Mouse (Mus musculus): ENCODE data around the gene Ptch2. TPM values are rescaled to one million over a fixed set of nuclear protein-coding genes. Genes with fewer than 3 reads are reported as not detected.

Gene Ptch2
- polyA plus RNA-seq, 1 experiment from 2014 or later, result 7.4 TPM

- Histone ChIP-seq H3K27me3 (no peaks in the 10 kb centered on the region), H3K4me3 (no peak overlapping the region), H3K4me1 (replicated peaks) (peaks cover 17% of the 10 kb centered on the region), H3K27ac (replicated peaks) (no peak overlapping the region), H3K9ac (no peak overlapping the region), H3K36me3 (peaks cover 57% of the 10 kb centered on the region), H3K9me3 (no peaks in the 10 kb centered on the region), H3K4me2 (no peak overlapping the region)
- ATAC-seq (ENCODE audit: low read depth), result no peak
- 72% methylated on average over 24 of the region's 24 CpGs for WGBS
These were observed 52.9 kb downstream of the Ptch2 start for GRCm38 (mm10) chr4:117148815-117149214.

- Histone ChIP-seq H3K27ac (replicated peaks) (no peak overlapping the region), H3K36me3 (peaks cover 64% of the 10 kb centered on the region), H3K4me1 (replicated peaks) (peaks cover 24% of the 10 kb centered on the region), H3K9me3 (no peaks in the 10 kb centered on the region), H3K27me3 (no peaks in the 10 kb centered on the region), H3K9ac (no peak overlapping the region), H3K4me3 (no peak overlapping the region), H3K4me2 (no peak overlapping the region)
- no peak for ATAC-seq (ENCODE audit: low read depth)
- WGBS, result 82% methylated on average over 6 of the region's 6 CpGs
These were observed 53.7 kb downstream of the Ptch2 start for GRCm38 (mm10) chr4:117149291-117150211.

GRCm38 (mm10) chr4:117150212-117150733 is 54.4 kb downstream of the Ptch2 start:
- Histone ChIP-seq H3K27me3 (no peaks in the 10 kb centered on the region), H3K4me2 (no peak overlapping the region), H3K4me1 (replicated peaks) (peaks cover 31% of the 10 kb centered on the region), H3K9me3 (no peaks in the 10 kb centered on the region), H3K9ac (no peak overlapping the region), H3K36me3 (peaks cover 65% of the 10 kb centered on the region), H3K4me3 (no peak overlapping the region), H3K27ac (replicated peaks) (no peak overlapping the region)
- 91% methylated on average over 6 of the region's 6 CpGs for WGBS
- ATAC-seq (ENCODE audit: low read depth), result no peak

GRCm38 (mm10) chr4:117151416-117151815 is 55.5 kb downstream of the Ptch2 start:
- Histone ChIP-seq H3K9me3 (no peaks in the 10 kb centered on the region), H3K4me3 (no peak overlapping the region), H3K4me1 (replicated peaks) (peaks cover 31% of the 10 kb centered on the region), H3K9ac (no peak overlapping the region), H3K27ac (replicated peaks) (no peak overlapping the region), H3K4me2 (no peak overlapping the region), H3K27me3 (no peaks in the 10 kb centered on the region), H3K36me3 (peaks cover 65% of the 10 kb centered on the region)
- 86% methylated on average over 1 of the region's 1 CpGs for WGBS
- no peak for ATAC-seq (ENCODE audit: low read depth)

GRCm38 (mm10) chr4:117152714-117153113 is 56.8 kb downstream of the Ptch2 start:
- H3K4me2 ChIP-seq, result no peak overlapping the region
- H3K4me3 ChIP-seq, result no peak overlapping the region
- ATAC-seq (ENCODE audit: low read depth), result no peak
- H3K9me3 ChIP-seq, result no peaks in the 10 kb centered on the region
- no peak overlapping the region for H3K27ac ChIP-seq (replicated peaks)
- H3K27me3 ChIP-seq, result no peaks in the 10 kb centered on the region
- H3K9ac ChIP-seq, result no peak overlapping the region
- H3K4me1 ChIP-seq (replicated peaks), result peaks cover 31% of the 10 kb centered on the region
- H3K36me3 ChIP-seq, result peaks cover 65% of the 10 kb centered on the region
- 92% methylated on average over 5 of the region's 5 CpGs for WGBS

- no peak; the same call in 1 of the 2 replicates for ATAC-seq (ENCODE audit: low read depth)
- peaks cover 43% of the 10 kb centered on the region for H3K36me3 ChIP-seq
- 2% methylated on average over 44 of the region's 44 CpGs for WGBS
These were observed 59.3 kb downstream of the Ptch2 start for GRCm38 (mm10) chr4:117155020-117155791.

GRCm38 (mm10) chr4:117155792-117156355 is 60.0 kb downstream of the Ptch2 start, which contains the start of gene Rps8:
Gene Rps8 (minus strand): TSS chr4:117156243.
- under 1% methylated on average over 52 of the region's 52 CpGs for WGBS
- H3K27ac ChIP-seq (replicated peaks), result peak within 1 kb of the TSS; percentile 93
- H3K36me3 ChIP-seq, result peaks cover 36% of the 10 kb centered on the region
- peak; percentile 93 for ATAC-seq (ENCODE audit: low read depth)
- no peaks in the 10 kb centered on the region for H3K27me3 ChIP-seq
- H3K9me3 ChIP-seq, result no peaks in the 10 kb centered on the region
- peak within 1 kb of the TSS; percentile 97 for H3K4me3 ChIP-seq
- peak within 1 kb of the TSS; percentile 98 for H3K9ac ChIP-seq
- peak within 1 kb of the TSS; percentile 97 for H3K4me2 ChIP-seq
- peaks cover 31% of the 10 kb centered on the region for H3K4me1 ChIP-seq (replicated peaks)

More at GRCm38 (mm10) chr4:117155020-117155791, 59.3 kb downstream of the Ptch2 start:
- Histone ChIP-seq H3K4me2 (peak overlapping the region; percentile 97), H3K9me3 (no peaks in the 10 kb centered on the region), H3K4me1 (replicated peaks) (peaks cover 31% of the 10 kb centered on the region), H3K9ac (peak overlapping the region; percentile 98), H3K27ac (replicated peaks) (peak overlapping the region; percentile 93), H3K27me3 (no peaks in the 10 kb centered on the region), H3K4me3 (peak overlapping the region; percentile 97)

- 26% methylated on average over 6 of the region's 6 CpGs for WGBS
- peak overlapping the region; percentile 93 for H3K27ac ChIP-seq (replicated peaks)
- peak overlapping the region; percentile 97 for H3K4me2 ChIP-seq
- no peak for ATAC-seq (ENCODE audit: low read depth)
- H3K36me3 ChIP-seq, result peaks cover 31% of the 10 kb centered on the region
- H3K27me3 ChIP-seq, result no peaks in the 10 kb centered on the region
- H3K4me1 ChIP-seq (replicated peaks), result peaks cover 31% of the 10 kb centered on the region
- H3K9me3 ChIP-seq, result no peaks in the 10 kb centered on the region
- H3K4me3 ChIP-seq, result peak overlapping the region; percentile 97
- H3K9ac ChIP-seq, result peak overlapping the region; percentile 98
These were observed 60.5 kb downstream of the Ptch2 start for GRCm38 (mm10) chr4:117156372-117156771.

GRCm38 (mm10) chr4:117159666-117160065 is 63.8 kb downstream of the Ptch2 start:
- H3K4me2 ChIP-seq, result no peak overlapping the region
- ATAC-seq (ENCODE audit: low read depth), result no peak
- H3K4me3 ChIP-seq, result no peak overlapping the region
- H3K9ac ChIP-seq, result no peak overlapping the region
- H3K4me1 ChIP-seq (replicated peaks), result peaks cover 6% of the 10 kb centered on the region
- peaks cover 14% of the 10 kb centered on the region; the same call in 1 of the 2 replicates for H3K36me3 ChIP-seq
- H3K9me3 ChIP-seq, result no peaks in the 10 kb centered on the region
- H3K27ac ChIP-seq (replicated peaks), result no peak overlapping the region
- WGBS, result 88% methylated on average over 10 of the region's 10 CpGs
- H3K27me3 ChIP-seq, result no peaks in the 10 kb centered on the region

- WGBS, result 64% methylated on average over 4 of the region's 4 CpGs
- no peak overlapping the region for H3K9ac ChIP-seq
- no peaks in the 10 kb centered on the region for H3K4me1 ChIP-seq (replicated peaks)
- ATAC-seq (ENCODE audit: low read depth), result no peak
- H3K36me3 ChIP-seq, result peaks cover 29% of the 10 kb centered on the region
- no peak overlapping the region for H3K27ac ChIP-seq (replicated peaks)
- no peak overlapping the region for H3K4me2 ChIP-seq
- no peaks in the 10 kb centered on the region for H3K9me3 ChIP-seq
- no peak overlapping the region for H3K4me3 ChIP-seq
- H3K27me3 ChIP-seq, result no peaks in the 10 kb centered on the region
These were observed 65.3 kb downstream of the Ptch2 start for GRCm38 (mm10) chr4:117161183-117161582.
